Mouse (Mus musculus) embryo, embryonic 11 days (tissue): ENCODE data around the gene Slco2a1.
A peak's percentile ranks its signal among the peaks of the same experiment; 100 is the strongest.

ENCODE experiments used
- DNase-seq: peaks from one replicate; pipeline ENCODE4 v3.0.0-alpha.2; 2015

Gene Slco2a1

GRCm38 (mm10) chr9:102985111-102985510, 3.4 kb upstream of the Slco2a1 start:
- DNase-seq = no peak

- DNase-seq = no peak
Observed at GRCm38 (mm10) chr9:102985939-102986338, 2.6 kb upstream of the Slco2a1 start.

GRCm38 (mm10) chr9:102990306-102991133, 2.0 kb downstream of the Slco2a1 start:
- DNase-seq = no peak

GRCm38 (mm10) chr9:102991134-102991406, 2.6 kb downstream of the Slco2a1 start:
- DNase-seq = no peak

GRCm38 (mm10) chr9:102992877-102993276, 4.4 kb downstream of the Slco2a1 start:
- DNase-seq = peak; percentile 52

- no peak for DNase-seq
Observed at GRCm38 (mm10) chr9:102993764-102994163, 5.3 kb downstream of the Slco2a1 start.

- no peak for DNase-seq
Observed at GRCm38 (mm10) chr9:102995800-102996635, 7.5 kb downstream of the Slco2a1 start.

- DNase-seq = no peak
Observed at GRCm38 (mm10) chr9:103000384-103000783, 11.9 kb downstream of the Slco2a1 start.

- no peak for DNase-seq
Observed at GRCm38 (mm10) chr9:103004343-103004742, 15.8 kb downstream of the Slco2a1 start.

- peak; percentile 60 for DNase-seq
Observed at GRCm38 (mm10) chr9:103007699-103008078, 19.2 kb downstream of the Slco2a1 start.

GRCm38 (mm10) chr9:103008079-103008855, 19.8 kb downstream of the Slco2a1 start:
- peak; percentile 35 for DNase-seq

- no peak for DNase-seq
Observed at GRCm38 (mm10) chr9:103010161-103010560, 21.6 kb downstream of the Slco2a1 start.

GRCm38 (mm10) chr9:103013366-103013765, 24.9 kb downstream of the Slco2a1 start:
- peak; percentile 76 for DNase-seq

- no peak for DNase-seq
Observed at GRCm38 (mm10) chr9:103014686-103015085, 26.2 kb downstream of the Slco2a1 start.

- DNase-seq = no peak
Observed at GRCm38 (mm10) chr9:103024116-103024515, 35.6 kb downstream of the Slco2a1 start.

GRCm38 (mm10) chr9:103027150-103027889, 38.8 kb downstream of the Slco2a1 start:
- DNase-seq = no peak

- DNase-seq = no peak
Observed at GRCm38 (mm10) chr9:103029012-103029411, 40.5 kb downstream of the Slco2a1 start.

- DNase-seq = no peak
Observed at GRCm38 (mm10) chr9:103030041-103030440, 41.5 kb downstream of the Slco2a1 start.

- no peak for DNase-seq
Observed at GRCm38 (mm10) chr9:103031211-103031610, 42.7 kb downstream of the Slco2a1 start.

- no peak for DNase-seq
Observed at GRCm38 (mm10) chr9:103032193-103032592, 43.7 kb downstream of the Slco2a1 start.

- no peak for DNase-seq
Observed at GRCm38 (mm10) chr9:103033381-103033780, 44.9 kb downstream of the Slco2a1 start.

GRCm38 (mm10) chr9:103036971-103037391, 48.5 kb downstream of the Slco2a1 start:
- DNase-seq = no peak

- no peak for DNase-seq
Observed at GRCm38 (mm10) chr9:103038266-103038665, 49.8 kb downstream of the Slco2a1 start.
